ENCODE assay signal across 8 mouse cellular contexts in the genomic region with DNA sequence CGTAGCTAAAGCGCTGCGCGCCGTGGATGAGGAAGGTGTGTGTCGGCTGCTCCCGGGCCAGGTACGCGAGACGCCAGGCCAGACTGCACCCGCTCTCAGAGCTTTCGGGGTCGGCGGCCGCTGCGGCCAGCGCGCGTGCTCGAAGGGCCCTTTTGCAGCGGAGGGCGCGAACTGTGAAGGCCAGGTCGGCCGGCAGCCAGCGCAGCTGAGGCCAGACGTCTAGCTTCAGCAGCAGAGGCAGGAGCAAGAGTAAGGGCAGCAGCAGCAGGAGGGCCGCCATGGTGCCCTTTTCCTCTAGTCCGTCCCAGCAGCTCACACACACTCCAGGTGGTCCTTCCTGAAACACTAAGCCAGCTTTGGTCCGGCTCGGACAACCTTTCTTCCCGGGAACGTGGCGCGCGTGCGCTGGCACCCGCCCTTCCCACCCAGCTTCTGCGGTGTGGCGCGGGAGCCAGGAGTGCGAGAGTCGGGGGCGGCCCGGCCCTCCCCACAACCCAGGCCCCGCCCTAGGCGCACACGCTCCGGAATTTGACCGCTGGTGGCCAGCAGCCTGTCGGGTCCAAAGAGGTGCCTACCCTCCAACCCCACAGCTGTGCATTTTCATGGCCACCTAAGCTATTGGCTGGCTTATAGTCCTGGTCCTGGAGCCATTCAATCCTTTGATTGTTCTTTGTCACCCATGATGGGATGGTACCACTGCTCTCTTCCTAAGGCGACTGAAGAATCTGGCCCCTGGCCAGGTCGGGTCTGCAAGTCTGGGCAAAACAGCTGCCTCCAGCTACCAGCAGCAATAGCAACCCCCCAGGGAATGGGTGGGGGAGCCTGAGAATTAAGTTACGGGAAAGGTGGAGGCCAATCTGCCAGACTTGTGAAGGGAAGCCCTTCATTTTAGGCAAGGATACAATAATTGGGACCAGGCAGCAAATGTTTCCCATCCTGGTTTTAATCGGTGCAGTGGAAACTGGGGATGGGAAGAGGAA. TPM values are rescaled to one million over a fixed set of nuclear protein-coding genes. Genes with fewer than 3 reads are reported as not detected.
A peak's percentile ranks its signal among the peaks of the same experiment; 100 is the strongest.
DNase-seq lines count a peak whose midpoint lies in the region; TF ChIP-seq lines count a peak whose summit lies in the region.

Slc27a3 (minus strand) TSS at position 428 of the 980 bp plus-strand sequence.

- peak within 1 kb of the TSS; percentile 76 for H3K9ac ChIP-seq in ES-E14 (ENCODE audit: insufficient read depth, low read depth, low read length, poor library complexity, severe bottlenecking)

- peaks cover 4 to 20% of the 10 kb centered on the region in 2 experiments; a peak in 3 of 4 replicates for H3K4me1 ChIP-seq in ES-E14 (ENCODE audit: control insufficient read depth in 2 of 2, insufficient read depth in 2 of 2, low read length in 2 of 2, poor library complexity in 1 of 2)

- H3K36me3 ChIP-seq in ES-E14 (ENCODE audit: control insufficient read depth, insufficient read depth, low read length, poor library complexity, severe bottlenecking), result peaks cover 37% of the 10 kb centered on the region

- DNase-seq in ES-E14 (ENCODE audit: low read depth, low spot score), result peak; percentile 50
- peak; percentile 81 for DNase-seq in adrenal gland, postnatal 14 days
- DNase-seq in fibroblast of lung, adult 2 months (ENCODE audit: low read depth), result peak; percentile 60
- peak; percentile 66 to 67 for DNase-seq in heart, postnatal 10 days
- DNase-seq in kidney, postnatal 4 days, result peak; percentile 72 to 82
- DNase-seq in lung, postnatal 14 days, result peak; percentile 66
- DNase-seq in skeletal muscle tissue, adult 2 months (ENCODE audit: low read depth, low spot score), result peak; percentile 45
- DNase-seq in thymus, postnatal 25 days, result no peak

- peak within 1 kb of the TSS; percentile 4; the same call in 1 of the 2 replicates for H3K27ac ChIP-seq in ES-E14 (ENCODE audit: insufficient read depth, low read depth, low read length, poor library complexity, severe bottlenecking)

- intact Hi-C loops in heart, postnatal 10 days (cut with DNase I), result no loop called here

- peak within 1 kb of the TSS; percentile 73 to 79 for H3K4me3 ChIP-seq in ES-E14 (ENCODE audit: insufficient read depth in 1 of 2, low read depth in 1 of 2, low read length in 2 of 2, poor library complexity in 1 of 2, severe bottlenecking in 1 of 2)

- H3K9me3 ChIP-seq in ES-E14 (ENCODE audit: control insufficient read depth, insufficient read depth, low read depth, low read length), result no peaks in the 10 kb centered on the region

- in situ Hi-C loops in ES-E14 (cut with MboI; ENCODE audit: low sequenced_read_pairs in 2 of 2, unreplicated experiment in 2 of 2), result no loop called here

TF ChIP-seq in ES-E14, 5 proteins besides CTCF, POLR2A, EP300 and RAD21:
- TF ChIP-seq ZNF384 (IDR thresholded peaks at IDR 0.05; ENCODE audit: low read depth, low read length) (no peak), HCFC1 (IDR thresholded peaks at IDR 0.05; ENCODE audit: borderline replicate concordance, insufficient read depth, low read length) (no peak), ZC3H11A (IDR thresholded peaks at IDR 0.05; ENCODE audit: borderline replicate concordance, low read depth, low read length) (no peak)

RNA-seq across cellular contexts. Expression of gene Slc27a3, which starts in this region (rescaled TPM):
- 22.9 and 43.7 TPM in 2 replicates for total RNA-seq in ES-E14 (2012; rRNA removed)
- total RNA-seq in adrenal gland, postnatal 14 days (2021), result 73.1 and 86.4 TPM in 2 replicates
- 1 to 10 TPM; 1.9 to 3.3 TPM for total RNA-seq in heart, postnatal 10 days (2021)
